Mouse (Mus musculus): ENCODE measurements at regions not wholly inside any gene's neighbourhood (a gene's known extent, or its start where the extent isn't known, plus 50 kb on each side); places are given as distances from the start of the nearest gene placed in this dataset.

DNA sequence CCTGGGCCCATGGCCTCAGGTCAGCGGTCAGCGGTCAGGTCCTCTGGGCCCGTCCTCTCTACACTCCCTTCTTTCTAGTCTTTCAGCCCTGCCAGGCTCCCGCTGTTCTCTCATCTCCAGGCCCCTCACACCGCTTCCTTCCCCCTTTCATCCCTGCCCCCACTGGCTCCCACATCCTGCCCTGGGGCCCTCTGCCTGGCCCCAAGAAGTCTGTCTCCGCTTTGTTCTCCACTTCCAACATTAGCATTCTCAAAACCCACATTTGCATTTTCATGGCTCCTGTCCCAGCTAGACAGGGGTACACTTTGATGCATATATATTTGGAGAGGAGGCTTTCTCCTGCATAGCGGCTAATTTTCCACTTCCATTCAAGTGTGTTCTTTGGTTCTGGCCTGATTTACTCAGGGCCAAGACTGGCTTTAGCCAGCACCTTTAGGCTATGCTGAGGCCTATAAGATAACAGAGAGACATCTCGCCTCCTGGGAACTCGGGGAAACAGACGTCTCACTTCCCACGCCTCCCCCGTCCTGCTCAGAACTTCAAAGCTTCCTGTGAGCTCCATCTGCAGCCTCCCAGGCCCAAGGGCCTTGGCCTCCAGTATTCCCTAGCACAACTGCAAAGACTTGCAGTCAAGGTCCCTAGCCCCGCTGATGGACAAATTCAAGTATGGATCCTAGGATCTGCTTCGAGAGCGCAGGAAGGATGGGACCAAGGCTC lies 109.8 kb upstream of the Parp11 start:
- no peak for TF ChIP-seq GATA1 (IDR thresholded peaks at IDR 0.05; ENCODE audit: borderline replicate concordance, low read length)
- no peak for TF ChIP-seq FLI1 (IDR thresholded peaks at IDR 0.05; ENCODE audit: low read length)

Measured in megakaryocyte, embryonic 14.5 days (primary cell).